Mouse (Mus musculus) liver, embryonic 14.5 days (tissue): ENCODE data around the gene Man2b1.

Source experiments
- CTCF ChIP-seq: IDR thresholded peaks from 2 replicates; pipeline ENCODE4 v1.5.1; 2016; ENCODE audit warnings: antibody characterized with exemption, low read depth, control low read depth
- EP300 ChIP-seq: IDR thresholded peaks from 2 replicates; pipeline ENCODE4 v1.6.1; 2016; ENCODE audit warnings: antibody characterized with exemption, low read depth

- TF ChIP-seq CTCF (no peak), EP300 (no peak)
Observed at GRCm38 (mm10) chr8:85116984-85117383, 33.9 kb downstream of the Man2b1 start.
